Comparison of ENCODE assay signal across 9 mouse cellular contexts in genomic region chr1:177703147-177703807, GRCm38 (mm10). TPM values are rescaled to one million over a fixed set of nuclear protein-coding genes. Genes with fewer than 3 reads are reported as not detected.
DNase-seq lines count a peak whose midpoint lies in the region; ATAC-seq lines count a peak whose summit lies in the region.
"Had no signal": no experiment of that assay in that cellular context is flagged by ENCODE, and none has a peak within 500 bp of the region (broad histone marks: within the 10 kb centered on the region; RNA-seq: fewer than 3 reads in every experiment).

No protein-coding gene starts in this region.

- peaks cover 18% of the 10 kb centered on the region for H3K4me1 ChIP-seq in hindbrain, embryonic 10.5 days (replicated peaks)
- H3K4me1 ChIP-seq in hindbrain, embryonic 11.5 days (replicated peaks; ENCODE audit: control insufficient read depth, insufficient read depth, low read length), result peaks cover 2% of the 10 kb centered on the region; the same call in 1 of the 2 replicates
- H3K4me1 ChIP-seq in forebrain, embryonic 16.5 days (replicated peaks; ENCODE audit: control insufficient read depth, insufficient read depth, low read length), result peaks cover 8% of the 10 kb centered on the region
- 0 out of 2 replicates have a peak, but pooled peaks cover 7% of the 10 kb centered on the region for H3K4me1 ChIP-seq in midbrain, embryonic 12.5 days

- H3K27me3 ChIP-seq in hindbrain, embryonic 10.5 days (ENCODE audit: insufficient read depth, poor library complexity, severe bottlenecking), result 0 out of 2 replicates have a peak, but pooled peaks cover 5% of the 10 kb centered on the region
- H3K27me3 ChIP-seq in hindbrain, embryonic 11.5 days (ENCODE audit: control insufficient read depth, insufficient read depth, low read length), result no peaks in the 10 kb centered on the region
- H3K27me3 ChIP-seq in forebrain, embryonic 16.5 days (replicated peaks; ENCODE audit: control insufficient read depth, insufficient read depth, low read length), result no peaks in the 10 kb centered on the region
- H3K27me3 ChIP-seq in midbrain, embryonic 12.5 days, result peaks cover 8% of the 10 kb centered on the region

- no peaks in the 10 kb centered on the region for H3K9me3 ChIP-seq in hindbrain, embryonic 10.5 days
- H3K9me3 ChIP-seq in hindbrain, embryonic 11.5 days (ENCODE audit: control insufficient read depth, low read length), result no peaks in the 10 kb centered on the region
- no peaks in the 10 kb centered on the region for H3K9me3 ChIP-seq in forebrain, embryonic 16.5 days (ENCODE audit: control insufficient read depth, low read length)
- H3K9me3 ChIP-seq in midbrain, embryonic 12.5 days, result no peaks in the 10 kb centered on the region
- H3K9me3 ChIP-seq: G1E had no signal

- H3K36me3 ChIP-seq in hindbrain, embryonic 10.5 days, result no peaks in the 10 kb centered on the region
- no peaks in the 10 kb centered on the region for H3K36me3 ChIP-seq in hindbrain, embryonic 11.5 days (ENCODE audit: control insufficient read depth, insufficient read depth, low read length)
- H3K36me3 ChIP-seq in forebrain, embryonic 16.5 days (ENCODE audit: control insufficient read depth, insufficient read depth), result no peaks in the 10 kb centered on the region
- no peaks in the 10 kb centered on the region for H3K36me3 ChIP-seq in midbrain, embryonic 12.5 days
- H3K36me3 ChIP-seq: G1E had no signal

- peak overlapping the region; percentile 58 for H3K4me3 ChIP-seq in hindbrain, embryonic 10.5 days
- H3K4me3 ChIP-seq in hindbrain, embryonic 11.5 days (ENCODE audit: low read depth, low read length), result no peak overlapping the region
- H3K4me3 ChIP-seq in forebrain, embryonic 16.5 days (replicated peaks; ENCODE audit: low read length), result no peak overlapping the region
- peak overlapping the region; percentile 40; the same call in 1 of the 2 replicates for H3K4me3 ChIP-seq in midbrain, embryonic 12.5 days

- H3K4me2 ChIP-seq in hindbrain, embryonic 11.5 days (replicated peaks; ENCODE audit: low read depth, low read length), result no peak overlapping the region; the same call in 1 of the 2 replicates
- peak overlapping the region; percentile 62 for H3K4me2 ChIP-seq in forebrain, embryonic 16.5 days (ENCODE audit: low read length)
- peak overlapping the region; percentile 79 for H3K4me2 ChIP-seq in midbrain, embryonic 12.5 days (replicated peaks)

- no peak overlapping the region for H3K9ac ChIP-seq in hindbrain, embryonic 11.5 days (ENCODE audit: low read depth, low read length)
- no peak overlapping the region for H3K9ac ChIP-seq in forebrain, embryonic 16.5 days (replicated peaks; ENCODE audit: low read depth, low read length)
- no peak overlapping the region for H3K9ac ChIP-seq in midbrain, embryonic 12.5 days (replicated peaks)

- peak overlapping the region; percentile 90 for H3K27ac ChIP-seq in hindbrain, embryonic 10.5 days
- no peak overlapping the region for H3K27ac ChIP-seq in hindbrain, embryonic 11.5 days (ENCODE audit: low read depth, low read length)
- H3K27ac ChIP-seq in forebrain, embryonic 16.5 days (ENCODE audit: low read length), result no peak overlapping the region
- H3K27ac ChIP-seq in midbrain, embryonic 12.5 days (replicated peaks), result no peak overlapping the region

- ATAC-seq in hindbrain, embryonic 11.5 days (ENCODE audit: low FRiP score), result no peak
- ATAC-seq in forebrain, embryonic 16.5 days, result no peak
- ATAC-seq in midbrain, embryonic 12.5 days (ENCODE audit: low FRiP score, low read depth), result peak; percentile 31

- 54% methylated on average over 6 of the region's 6 CpGs for WGBS in hindbrain, embryonic 10.5 days
- 52% methylated on average over 6 of the region's 6 CpGs for WGBS in hindbrain, embryonic 11.5 days
- WGBS in forebrain, embryonic 16.5 days, result 41% methylated on average over 6 of the region's 6 CpGs
- 43% methylated on average over 6 of the region's 6 CpGs for WGBS in midbrain, embryonic 12.5 days

- no peak for DNase-seq in hindbrain, embryonic 10.5 days (ENCODE audit: low spot score)
- DNase-seq in hindbrain, embryonic 11.5 days (ENCODE audit: low spot score), result no peak
- DNase-seq in Muller cell, postnatal 12 days (ENCODE audit: inconsistent ontology term), result peak; percentile 90
- no peak for DNase-seq in cerebellum, postnatal 4 days (ENCODE audit: low spot score in 2 of 2)
- DNase-seq in left cerebral cortex, postnatal 25 days (ENCODE audit: low spot score in 2 of 2), result no peak
- DNase-seq in kidney, postnatal 4 days, result no peak

- intact Hi-C loops in left cerebral cortex, postnatal 25 days (cut with DNase I), result loop anchor here (5.0 kb wide), 1 partner anchor 826 kb away; no protein-coding TSS in a partner anchor

RNA-seq across cellular contexts. Expression of gene 1700016C15Rik, which starts 26.3 kb away (rescaled TPM):
- polyA plus RNA-seq in hindbrain, embryonic 10.5 days (2016; fragmentation: Nextera tagmentation; extraction: Ambion mirVana), result not detected in 2 replicates
- not detected in 2 replicates for polyA plus RNA-seq in hindbrain, embryonic 11.5 days (2014; fragmentation: Nextera tagmentation; extraction: Ambion mirVana)
- not detected in 2 replicates for polyA plus RNA-seq in forebrain, embryonic 16.5 days (2015; fragmentation: Nextera tagmentation; extraction: Ambion mirVana)
- polyA plus RNA-seq in midbrain, embryonic 12.5 days (2016; fragmentation: Nextera tagmentation; extraction: Ambion mirVana), result not detected in 2 replicates
- total RNA-seq in left cerebral cortex, postnatal 25 days (2021), result not detected
- total RNA-seq: G1E had no signal
- polyA plus RNA-seq: G1E had no signal

Comparison
In these comparisons a context has a peak if more than half of its experiments do, and no peak if none do; other contexts are left out.
1. H3K4me3 ChIP-seq: peak in hindbrain, embryonic 10.5 days (single experiment) and midbrain, embryonic 12.5 days (single experiment); none in hindbrain, embryonic 11.5 days (single experiment) and forebrain, embryonic 16.5 days (single experiment).